Mouse (Mus musculus): ENCODE measurements at regions not wholly inside any gene's neighbourhood (a gene's known extent, or its start where the extent isn't known, plus 50 kb on each side); places are given as distances from the start of the nearest gene placed in this dataset.

DNA sequence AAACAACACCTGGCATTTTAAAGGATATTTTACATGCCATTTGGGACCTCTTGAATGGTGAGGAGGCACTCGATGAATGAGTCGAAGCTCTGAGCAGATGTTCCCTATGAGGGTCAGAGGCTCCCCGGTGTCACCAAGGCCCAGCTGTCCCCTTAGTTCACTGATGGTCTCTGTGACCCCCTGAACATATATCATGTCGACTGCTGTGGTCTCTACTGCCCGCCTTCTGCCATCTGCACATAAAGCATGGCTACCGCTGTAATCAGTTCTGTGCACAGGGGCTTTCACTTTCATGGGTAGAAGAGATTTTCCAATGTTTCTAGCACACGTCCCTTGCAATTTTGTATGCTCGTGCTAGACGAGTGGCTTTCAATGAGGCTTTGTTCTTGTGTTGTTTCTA is 607.8 kb downstream of the Plekhb2 start:
- no peak for TF ChIP-seq CTCF (IDR thresholded peaks at IDR 0.05; ENCODE audit: borderline replicate concordance, control insufficient read depth, extremely low read depth, insufficient read depth, low read length, poor library complexity)
- TF ChIP-seq POLR2A (IDR thresholded peaks at IDR 0.05; ENCODE audit: control insufficient read depth, extremely low read depth, insufficient read depth, low read length, poor library complexity), result no peak
